Mouse (Mus musculus): Measurements from ENCODE around the gene Slc4a3.

Gene Slc4a3

GRCm38 (mm10) chr1:75596906-75597305 is 50.8 kb downstream of the Slc4a3 start:
- DNase-seq (ENCODE audit: inconsistent ontology term), result no peak

- DNase-seq (ENCODE audit: inconsistent ontology term), result peak; percentile 49
These were observed 51.6 kb downstream of the Slc4a3 start for GRCm38 (mm10) chr1:75597622-75598021.

DNA sequence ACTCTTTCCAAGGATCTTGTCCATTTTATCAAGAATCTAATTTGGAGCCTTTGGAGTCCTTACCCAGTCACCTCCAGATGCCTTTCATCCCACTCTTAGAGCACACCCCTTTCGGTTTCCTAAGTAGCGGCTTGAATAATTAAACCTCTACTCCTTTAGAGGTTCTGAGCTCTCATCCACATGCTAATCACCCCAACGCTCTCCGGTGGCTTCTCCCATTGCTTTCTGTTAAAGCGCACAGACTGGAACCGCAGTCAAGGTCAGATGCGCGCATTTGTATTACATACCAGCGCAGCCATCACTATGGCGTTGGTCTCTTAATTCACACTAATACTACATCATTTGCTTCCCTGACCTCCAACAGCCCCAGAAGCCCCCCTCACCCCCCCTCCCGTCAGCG is 55.7 kb downstream of the Slc4a3 start:
- DNase-seq (ENCODE audit: inconsistent ontology term), result no peak

GRCm38 (mm10) chr1:75603584-75603983 is 57.5 kb downstream of the Slc4a3 start:
- DNase-seq (ENCODE audit: inconsistent ontology term), result no peak

DNA sequence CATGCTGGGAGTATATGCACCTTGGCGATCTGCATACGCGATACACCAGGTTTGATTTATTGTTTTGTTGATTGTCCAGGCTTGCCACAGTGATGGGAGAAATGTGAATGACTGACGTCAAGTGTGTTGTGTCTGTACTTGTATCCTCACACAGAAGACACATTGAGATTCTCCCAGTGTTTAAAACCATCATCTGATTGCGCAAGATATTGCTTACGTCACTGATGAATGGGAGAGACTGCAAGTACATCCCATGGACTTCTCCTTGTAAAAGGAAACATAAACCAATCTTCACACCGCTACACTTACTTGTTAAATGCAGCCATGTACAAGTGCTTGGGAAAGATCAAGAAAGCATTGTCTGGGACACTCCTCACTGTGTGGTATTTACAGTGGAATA is 62.2 kb downstream of the Slc4a3 start:
- DNase-seq (ENCODE audit: inconsistent ontology term), result no peak

DNA sequence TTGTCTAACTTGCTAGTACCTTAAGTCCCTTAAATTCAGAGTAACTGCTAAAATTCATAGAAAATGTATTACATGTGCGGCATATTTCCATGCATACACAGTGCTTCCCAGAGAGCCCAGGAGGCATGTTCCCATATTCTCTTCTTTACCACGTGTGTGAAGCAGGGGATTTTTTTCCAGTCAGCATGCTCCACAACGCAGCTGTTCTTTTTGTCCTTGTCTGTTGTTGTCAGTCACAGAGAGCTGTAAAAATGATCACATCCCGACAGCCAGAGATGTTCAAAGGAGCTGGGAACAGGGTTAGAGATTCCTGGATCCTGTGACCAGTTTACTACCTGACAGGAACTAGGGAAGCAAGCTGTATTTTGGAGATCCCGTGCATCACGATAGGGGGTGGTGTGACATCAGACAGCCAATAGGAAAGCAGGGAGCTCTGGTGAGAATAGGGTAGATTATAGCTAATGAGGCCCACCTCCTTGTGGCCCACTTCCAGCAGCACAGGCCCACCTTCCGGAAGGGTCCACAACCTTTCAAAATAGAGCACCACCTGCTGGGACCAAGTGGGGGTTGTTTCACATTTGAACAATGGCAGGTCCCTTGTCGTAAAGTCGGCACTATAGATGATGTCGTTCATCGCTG is 62.7 kb downstream of the Slc4a3 start:
- no peak for DNase-seq (ENCODE audit: inconsistent ontology term)

DNA sequence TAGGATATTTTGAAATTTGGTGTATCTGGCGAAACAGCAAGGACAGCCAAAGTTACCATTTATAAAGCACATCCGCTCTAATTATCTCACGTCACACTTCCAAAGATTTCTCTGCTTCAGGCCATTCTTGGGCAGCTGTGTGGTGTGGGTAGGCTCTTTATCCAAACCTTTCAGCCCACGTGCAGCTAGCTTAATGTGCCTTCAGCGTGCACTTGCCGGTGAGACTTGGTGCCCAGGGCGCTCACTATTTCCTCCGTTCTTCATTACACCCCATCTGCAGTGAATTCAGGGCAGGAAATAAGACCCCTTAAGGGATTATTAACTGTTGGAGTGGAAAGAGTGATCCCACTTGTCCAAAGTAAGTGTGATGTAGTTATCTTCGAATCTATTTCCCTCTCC is 63.2 kb downstream of the Slc4a3 start:
- DNase-seq (ENCODE audit: inconsistent ontology term), result no peak

DNA sequence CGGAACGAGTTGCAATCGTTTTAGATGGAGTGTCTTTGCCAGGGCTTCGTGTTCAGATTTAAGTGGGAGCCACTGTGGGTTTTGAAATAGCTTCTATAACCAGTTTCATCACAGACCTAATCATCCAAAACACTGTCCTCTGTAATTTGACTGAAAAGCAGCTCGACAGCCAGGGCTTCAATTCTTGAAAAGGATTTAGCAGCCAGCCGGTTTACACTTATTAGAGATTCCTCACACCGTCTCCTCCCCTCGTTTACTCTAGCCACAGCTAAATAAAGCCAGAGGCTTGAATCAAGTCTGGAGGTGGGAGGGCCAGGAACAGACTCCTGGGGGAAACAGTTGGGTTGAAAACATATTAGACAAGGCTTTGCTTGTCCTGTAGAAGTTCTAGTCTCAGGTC is 64.5 kb downstream of the Slc4a3 start:
- DNase-seq (ENCODE audit: inconsistent ontology term), result no peak
